Mouse (Mus musculus) cerebellum, adult 8-10 months (tissue): ENCODE results near the gene Cog2.

Experiments used
- DNase-seq: peaks from one replicate; pipeline ENCODE4 v3.0.0; 2022

Gene Cog2

GRCm38 (mm10) chr8:124571732-124572429 is 51.3 kb downstream of the Cog2 start:
- DNase-seq = no peak

DNA sequence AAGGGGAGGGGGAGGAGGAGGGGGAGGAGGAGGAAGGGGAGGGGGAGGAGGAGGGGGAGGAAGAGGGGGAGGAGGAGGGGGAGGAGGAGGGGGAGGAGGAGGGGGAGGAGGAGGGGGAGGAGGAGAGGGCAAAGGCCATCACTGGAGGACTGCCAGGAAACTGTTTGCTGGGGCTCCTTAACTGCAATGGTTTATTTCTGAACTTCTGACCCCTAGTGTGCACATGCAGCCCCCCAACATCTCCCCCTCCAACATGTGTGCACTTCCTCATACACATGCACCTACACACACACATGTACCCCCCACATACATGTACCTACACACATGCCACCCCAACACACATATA is 51.8 kb downstream of the Cog2 start:
- DNase-seq = no peak

- DNase-seq = peak; percentile 93
Observed at GRCm38 (mm10) chr8:124573552-124574340, 53.2 kb downstream of the Cog2 start.

- no peak for DNase-seq
Observed at GRCm38 (mm10) chr8:124575811-124576210, 55.2 kb downstream of the Cog2 start, which contains the start of gene Capn9. Gene Capn9, plus strand, starts transcription at chr8:124576111.

- DNase-seq = no peak
Observed at GRCm38 (mm10) chr8:124576751-124577150, 56.2 kb downstream of the Cog2 start.

DNA sequence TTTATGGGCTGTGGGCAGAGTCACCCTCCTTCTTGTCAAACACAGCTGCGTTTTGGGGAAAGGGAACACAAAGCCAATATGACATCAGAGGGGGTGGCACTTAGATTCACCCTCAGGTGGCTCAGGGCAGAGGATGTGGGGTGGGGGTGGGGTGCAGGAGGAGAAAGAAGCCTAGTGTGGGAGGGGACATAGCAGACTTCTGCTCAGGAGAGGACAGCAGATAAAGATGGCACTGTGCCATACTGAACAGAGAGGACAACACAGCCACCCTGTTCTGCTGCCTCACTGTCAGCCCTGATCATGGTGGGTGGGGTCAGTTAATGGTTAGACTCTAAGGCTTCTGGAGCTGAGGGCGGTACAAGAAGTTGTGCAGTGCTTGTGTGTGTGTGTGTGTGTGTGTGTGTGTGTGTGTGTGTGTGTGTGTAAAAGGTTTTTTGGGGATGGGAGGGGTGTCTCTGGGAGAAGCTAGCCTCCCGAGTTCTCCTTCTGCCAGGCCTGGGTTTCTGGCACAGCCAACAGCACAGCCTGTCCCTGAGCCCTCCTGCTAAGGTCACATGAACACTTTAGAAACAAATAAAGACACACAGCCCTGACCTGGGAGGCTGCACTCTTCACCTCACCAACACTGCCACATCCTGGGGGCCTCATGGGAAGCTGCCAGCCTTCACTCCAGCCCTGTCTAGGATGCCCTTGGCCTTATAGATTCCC is 65.3 kb downstream of the Cog2 start:
- peak; percentile 50 for DNase-seq

GRCm38 (mm10) chr8:124586556-124586955 is 66.0 kb downstream of the Cog2 start:
- DNase-seq = no peak

DNA sequence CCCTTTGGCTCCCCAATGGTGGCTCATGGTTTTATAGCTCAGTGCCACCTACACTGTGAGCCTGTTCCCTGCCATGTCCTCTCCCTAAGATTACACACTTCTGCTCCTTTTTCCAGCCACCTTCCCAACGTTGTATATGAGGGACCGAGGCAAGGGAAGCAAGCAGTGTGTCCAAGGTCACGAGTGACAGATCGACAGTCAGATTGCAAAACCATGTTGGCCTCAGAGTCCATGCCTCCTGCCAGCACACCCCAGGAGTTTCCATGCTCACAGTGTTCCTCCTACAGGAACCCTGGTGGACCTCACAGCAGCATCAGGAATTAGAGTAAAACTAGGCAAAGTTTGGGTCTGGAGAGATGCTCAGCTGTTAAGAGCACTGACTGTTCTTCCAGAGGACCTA is 68.8 kb downstream of the Cog2 start:
- no peak for DNase-seq
